Mouse (Mus musculus): ENCODE results near the gene Itga2. TPM values are rescaled to one million over a fixed set of nuclear protein-coding genes. Genes with fewer than 3 reads are reported as not detected.

The Itga2 gene
- polyA plus RNA-seq, 1 experiment from 2014 or later, result 2.5 TPM

DNA sequence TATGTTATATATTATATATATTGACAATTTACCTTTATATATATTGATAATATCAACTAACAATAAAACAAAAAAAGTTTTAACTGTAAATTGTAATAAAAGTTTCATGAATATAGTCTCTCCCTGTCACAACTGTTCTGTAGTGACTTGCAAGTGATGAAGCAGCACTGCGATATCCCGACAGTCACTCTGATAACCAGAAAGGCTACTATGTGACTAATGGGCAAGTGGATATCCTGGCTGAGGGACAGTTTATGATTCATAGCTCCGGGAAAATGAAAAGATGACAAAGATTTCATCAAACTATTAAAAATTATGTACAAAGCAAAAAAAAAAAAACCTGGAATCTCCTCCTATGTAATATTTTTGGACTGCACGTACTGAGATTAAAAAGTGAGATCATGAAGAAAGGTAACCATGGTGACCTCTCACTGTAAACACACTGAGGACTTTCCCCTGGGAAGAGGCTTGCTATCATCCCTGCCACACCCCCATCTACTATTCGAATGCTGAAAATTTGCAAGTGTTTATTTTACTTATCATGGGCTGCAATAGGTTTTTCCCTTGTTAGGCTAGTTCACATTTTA, 122.2 kb downstream of the Itga2 start:
- no peaks in the 10 kb centered on the region for H3K4me1 ChIP-seq

DNA sequence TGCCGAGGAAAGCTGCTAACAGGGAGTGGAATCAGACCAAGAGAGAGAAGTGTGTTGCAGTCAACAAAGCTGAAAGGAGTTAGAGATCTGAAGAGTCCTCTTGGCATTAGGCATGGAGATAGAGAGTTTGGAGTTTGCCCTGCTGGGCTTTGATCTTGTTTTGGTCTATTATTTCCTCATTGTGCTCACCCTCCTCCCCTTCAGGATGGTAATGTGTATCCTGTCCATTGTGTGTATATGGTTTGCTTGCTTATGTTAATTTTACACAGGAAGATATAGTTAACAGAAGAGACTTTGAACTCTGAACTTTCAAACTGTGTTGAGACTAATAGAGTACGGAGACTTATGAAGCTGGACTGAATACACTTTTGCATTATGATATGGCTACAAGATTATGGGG, 128.9 kb downstream of the Itga2 start:
- Histone ChIP-seq H3K27ac (no peak overlapping the region), H3K4me3 (no peak overlapping the region), H3K4me2 (no peak overlapping the region), H3K36me3 (no peaks in the 10 kb centered on the region), H3K27me3 (no peaks in the 10 kb centered on the region), H3K4me1 (no peaks in the 10 kb centered on the region), H3K9me3 (no peaks in the 10 kb centered on the region), H3K9ac (no peak overlapping the region)
- WGBS, result 86% methylated on average over 2 of the region's 2 CpGs
- ATAC-seq (ENCODE audit: insufficient number of reproducible peaks, insufficient read depth, low FRiP score, low TSS enrichment, low read depth), result no peak

More for the DNA sequence above, 122.2 kb downstream of the Itga2 start:
- H3K27me3 ChIP-seq, result no peaks in the 10 kb centered on the region
- 85% methylated on average over 5 of the region's 5 CpGs for WGBS
- no peak overlapping the region for H3K9ac ChIP-seq
- no peak overlapping the region for H3K4me3 ChIP-seq
- no peak overlapping the region for H3K27ac ChIP-seq
- H3K4me2 ChIP-seq, result no peak overlapping the region
- no peak for ATAC-seq (ENCODE audit: insufficient number of reproducible peaks, insufficient read depth, low FRiP score, low TSS enrichment, low read depth)
- no peaks in the 10 kb centered on the region for H3K36me3 ChIP-seq
- H3K9me3 ChIP-seq, result no peaks in the 10 kb centered on the region

DNA sequence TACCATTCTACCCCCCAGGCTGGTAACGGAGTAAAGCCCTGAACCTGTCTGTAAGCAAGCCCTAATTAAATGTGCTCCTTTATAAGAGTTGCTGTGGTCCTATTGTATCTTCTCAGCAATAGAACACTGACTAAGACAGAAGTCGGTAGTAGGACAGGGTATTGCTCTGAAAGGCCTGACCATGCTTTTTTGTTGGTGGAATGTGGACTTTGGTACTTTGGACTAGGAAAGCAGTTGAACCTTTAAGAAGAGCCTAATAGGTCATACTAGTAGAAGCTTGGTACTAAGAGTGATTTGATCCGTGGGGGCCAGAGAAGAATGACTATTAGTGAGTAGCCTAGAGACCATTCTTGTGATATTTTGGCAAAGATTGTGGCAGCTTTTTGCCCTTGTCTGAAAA, 130.0 kb downstream of the Itga2 start:
- Histone ChIP-seq H3K27me3 (no peaks in the 10 kb centered on the region), H3K27ac (no peak overlapping the region), H3K36me3 (no peaks in the 10 kb centered on the region), H3K9ac (no peak overlapping the region), H3K4me3 (no peak overlapping the region), H3K9me3 (no peaks in the 10 kb centered on the region), H3K4me2 (no peak overlapping the region), H3K4me1 (no peaks in the 10 kb centered on the region)
- ATAC-seq (ENCODE audit: insufficient number of reproducible peaks, insufficient read depth, low FRiP score, low TSS enrichment, low read depth), result no peak
- WGBS, result 85% methylated on average over 3 of the region's 3 CpGs

DNA sequence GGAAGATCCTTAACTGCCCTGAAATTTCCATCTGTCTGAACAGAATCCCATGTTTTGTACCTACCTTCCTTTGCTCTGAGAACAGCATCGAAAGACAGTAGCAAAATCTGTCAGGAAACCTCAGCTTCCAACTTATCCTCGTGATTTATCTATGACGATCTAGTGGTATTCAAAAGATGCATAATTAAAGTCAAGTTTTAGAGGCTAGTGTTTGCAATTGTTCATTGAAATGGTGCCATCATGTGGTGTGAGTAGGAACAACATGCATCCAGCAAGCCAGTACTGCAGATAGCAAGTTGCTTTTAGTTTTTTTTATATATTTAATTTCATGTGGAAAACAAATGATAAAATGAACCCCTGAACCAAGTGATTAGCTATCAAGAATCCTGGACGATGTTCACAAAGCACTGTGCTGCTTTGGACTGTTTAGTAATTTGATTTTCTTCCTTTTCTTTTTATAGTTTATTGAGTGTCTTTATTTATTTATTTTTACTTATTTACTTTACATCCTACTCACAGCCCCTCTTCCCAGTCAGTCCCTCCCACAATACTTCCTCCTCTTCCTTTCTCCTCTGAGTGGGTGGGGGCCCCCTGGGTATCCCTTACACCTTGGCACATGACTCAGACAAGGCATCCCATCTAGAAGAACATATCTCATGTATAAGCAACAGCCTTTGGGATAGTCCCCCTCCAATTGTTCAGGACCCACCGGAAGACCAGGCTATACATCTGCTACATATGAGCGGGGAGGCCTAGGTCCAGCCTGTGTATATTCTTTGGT, 138.5 kb downstream of the Itga2 start:
- no peak for ATAC-seq (ENCODE audit: insufficient number of reproducible peaks, insufficient read depth, low FRiP score, low TSS enrichment, low read depth)
- Histone ChIP-seq H3K4me2 (no peak overlapping the region), H3K9me3 (no peaks in the 10 kb centered on the region), H3K27me3 (peaks cover 7% of the 10 kb centered on the region; the same call in 1 of the 2 replicates), H3K36me3 (no peaks in the 10 kb centered on the region), H3K27ac (no peak overlapping the region), H3K4me1 (no peaks in the 10 kb centered on the region), H3K4me3 (no peak overlapping the region), H3K9ac (no peak overlapping the region)
- WGBS, result 44% methylated on average over 6 of the region's 6 CpGs

DNA sequence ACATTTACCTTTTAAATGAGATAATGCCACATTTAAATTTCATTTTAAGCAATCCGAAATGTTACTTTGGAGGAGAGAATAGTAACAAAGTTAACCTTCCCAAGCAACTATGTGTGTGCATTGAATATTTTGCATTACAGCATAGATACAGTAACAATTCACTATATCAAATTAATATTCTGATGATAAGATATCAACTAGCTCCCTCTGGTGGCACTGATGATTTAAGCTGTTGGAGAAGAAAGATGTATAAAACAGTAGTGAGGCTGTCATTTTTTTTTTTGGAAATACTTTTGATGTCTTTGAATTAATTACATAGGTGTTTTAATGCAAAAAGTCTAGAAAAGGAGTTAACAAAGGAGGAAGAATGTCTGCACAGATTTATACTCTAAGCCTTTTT, 140.4 kb downstream of the Itga2 start:
- Histone ChIP-seq H3K4me3 (no peak overlapping the region), H3K27ac (no peak overlapping the region), H3K27me3 (peaks cover 7% of the 10 kb centered on the region; the same call in 1 of the 2 replicates), H3K36me3 (no peaks in the 10 kb centered on the region), H3K9me3 (no peaks in the 10 kb centered on the region), H3K4me2 (no peak overlapping the region), H3K4me1 (no peaks in the 10 kb centered on the region), H3K9ac (no peak overlapping the region)
- WGBS, result 88% methylated on average over 1 of the region's 1 CpGs
- no peak for ATAC-seq (ENCODE audit: insufficient number of reproducible peaks, insufficient read depth, low FRiP score, low TSS enrichment, low read depth)

Other genes starting within 250 kb of the Itga2 start
- gene Mocs2, start 113.9 kb downstream of the Itga2 start, polyA plus RNA-seq (2015; fragmentation: Nextera tagmentation; extraction: Ambion mirVana), result 100 TPM in 2 replicates
- gene Pelo, start 158.1 kb upstream of the Itga2 start, polyA plus RNA-seq (2015; fragmentation: Nextera tagmentation; extraction: Ambion mirVana), result 4.8 and 7.1 TPM in 2 replicates
- 2.6 and 3.4 TPM in 2 replicates for gene Gm49395, start 169.8 kb upstream of the Itga2 start, polyA plus RNA-seq (2015; fragmentation: Nextera tagmentation; extraction: Ambion mirVana)
- 3.6 TPM in 2 replicates for gene Itga1, start 169.9 kb upstream of the Itga2 start, polyA plus RNA-seq (2015; fragmentation: Nextera tagmentation; extraction: Ambion mirVana)